Mouse (Mus musculus) NIH3T3 (cell line): ENCODE data around the gene Ppm1a.

ENCODE experiments used
- DNase-seq: peaks from one replicate; pipeline ENCODE4 v3.0.0-alpha.2; 2012; ENCODE audit warnings: low read depth

Ppm1a gene

DNA sequence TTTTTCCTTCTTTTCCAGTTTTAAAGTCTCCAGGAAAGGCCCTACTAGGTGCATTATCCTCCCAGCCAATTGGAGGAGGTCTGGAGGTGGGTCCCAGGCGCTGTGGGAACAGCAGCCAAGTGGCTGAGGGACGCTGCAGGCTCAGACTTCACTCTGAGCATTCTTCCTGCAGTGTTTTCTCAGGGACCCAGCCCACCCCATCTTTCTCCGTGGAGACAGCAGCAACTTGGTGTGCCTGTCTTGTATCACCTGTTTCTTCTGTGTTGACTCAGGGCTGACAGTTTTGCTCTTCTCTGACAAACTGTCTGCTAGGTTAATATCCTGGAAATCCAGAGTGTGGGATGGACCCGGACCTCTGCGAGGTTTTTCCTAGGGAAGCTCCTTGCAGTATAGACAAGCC lies 68.4 kb downstream of the Ppm1a start:
- DNase-seq, result no peak

DNA sequence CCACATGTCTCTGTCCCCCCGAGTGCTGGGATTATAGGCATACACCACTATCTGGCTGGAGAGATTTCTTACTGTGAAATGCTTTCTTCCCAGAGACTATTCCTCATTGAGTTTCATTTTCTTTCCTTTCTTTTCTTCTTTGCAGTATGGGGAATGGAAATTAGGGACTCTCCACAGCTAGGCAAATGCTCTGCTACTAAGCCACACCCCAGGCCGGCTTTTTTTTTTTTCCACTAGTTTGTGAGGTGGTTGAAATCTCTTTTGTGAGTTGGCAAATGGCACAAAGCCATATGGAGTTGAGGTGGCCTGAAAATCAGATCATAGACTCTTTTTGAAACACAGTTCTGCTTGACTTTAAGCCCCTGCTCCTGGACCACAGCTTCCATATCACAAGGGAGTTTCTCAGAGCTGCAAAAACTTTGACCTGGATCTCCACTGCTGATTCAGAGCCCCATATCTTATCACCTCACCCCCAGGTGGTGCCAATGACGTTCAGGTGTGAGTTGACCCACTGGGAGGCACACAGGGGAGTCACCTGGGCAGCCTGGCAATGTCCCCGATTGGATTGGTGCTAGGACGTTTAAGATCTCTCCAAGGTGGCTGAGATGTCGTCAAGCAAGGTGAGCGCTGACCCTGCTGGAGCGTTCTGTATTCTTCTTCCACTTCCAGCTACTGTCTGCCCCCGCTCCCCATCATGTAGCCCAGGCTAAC lies 71.7 kb downstream of the Ppm1a start:
- no peak for DNase-seq

GRCm38 (mm10) chr12:72829777-72830176 lies 72.5 kb downstream of the Ppm1a start:
- DNase-seq, result no peak

DNA sequence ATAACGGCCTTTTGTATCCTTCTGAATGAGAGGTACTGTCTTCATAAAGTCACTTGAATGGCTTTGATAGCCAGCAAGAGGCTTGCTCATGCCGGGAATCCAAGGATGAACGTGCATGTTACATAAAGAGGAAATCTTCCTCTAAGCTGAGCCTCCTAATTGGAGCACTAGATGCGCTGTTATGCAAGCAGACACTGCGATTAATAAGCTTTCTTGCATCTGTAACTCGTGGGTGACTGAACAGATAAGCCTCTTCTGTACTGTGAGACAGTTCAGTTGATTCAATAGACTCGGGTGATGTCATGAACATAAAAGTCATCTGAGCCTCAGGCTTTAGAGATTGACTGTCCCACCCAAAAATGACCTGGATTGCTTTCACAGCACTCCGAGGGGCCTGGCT lies 73.1 kb downstream of the Ppm1a start:
- DNase-seq, result no peak

GRCm38 (mm10) chr12:72831711-72832432 lies 74.6 kb downstream of the Ppm1a start:
- no peak for DNase-seq

GRCm38 (mm10) chr12:72834773-72835517 lies 77.7 kb downstream of the Ppm1a start:
- peak; percentile 47 for DNase-seq

- peak; percentile 15 for DNase-seq
These were observed 78.3 kb downstream of the Ppm1a start for GRCm38 (mm10) chr12:72835518-72836015.

- DNase-seq, result no peak
These were observed 80.0 kb downstream of the Ppm1a start for GRCm38 (mm10) chr12:72837302-72837701.

DNA sequence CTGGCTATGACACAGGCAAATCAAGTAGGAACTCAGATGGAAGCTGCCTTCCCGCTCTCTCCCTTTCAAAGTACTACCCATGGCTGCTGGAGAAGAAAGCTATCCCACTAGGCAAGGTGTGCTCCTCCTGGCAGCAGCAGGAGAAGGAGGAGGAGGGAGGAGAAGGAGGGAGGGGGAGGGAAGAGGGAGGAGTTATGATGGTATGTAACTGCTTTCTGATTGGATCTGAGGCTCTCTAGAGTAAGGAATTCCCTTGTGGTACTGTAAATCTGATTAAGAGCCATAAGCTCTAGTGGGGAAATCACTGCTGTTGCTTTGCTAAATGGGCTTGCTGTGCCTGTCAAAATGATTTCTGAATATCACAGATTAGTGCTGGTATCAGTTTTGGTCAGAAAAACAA lies 84.2 kb downstream of the Ppm1a start:
- DNase-seq, result no peak

DNA sequence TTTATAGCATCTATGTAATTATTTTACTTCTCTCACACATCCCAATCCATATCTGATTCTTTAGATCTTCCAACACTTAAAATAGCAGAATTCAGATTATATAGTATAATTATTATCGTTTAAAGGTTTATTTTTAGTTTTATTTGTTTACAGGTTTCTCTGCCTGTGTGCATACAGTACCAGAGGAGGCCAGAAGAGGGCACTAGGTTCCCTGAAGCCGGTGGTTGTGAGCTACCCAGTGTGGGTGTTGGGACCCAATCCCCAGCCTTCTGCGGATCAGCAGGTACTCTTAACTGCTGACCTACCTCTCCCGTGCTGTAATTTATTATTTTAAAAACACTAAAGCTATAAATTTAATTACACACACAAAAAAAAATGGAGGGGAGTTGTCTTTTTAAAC lies 85.9 kb downstream of the Ppm1a start:
- no peak for DNase-seq

GRCm38 (mm10) chr12:72843555-72843954 lies 86.3 kb downstream of the Ppm1a start:
- DNase-seq, result no peak

DNA sequence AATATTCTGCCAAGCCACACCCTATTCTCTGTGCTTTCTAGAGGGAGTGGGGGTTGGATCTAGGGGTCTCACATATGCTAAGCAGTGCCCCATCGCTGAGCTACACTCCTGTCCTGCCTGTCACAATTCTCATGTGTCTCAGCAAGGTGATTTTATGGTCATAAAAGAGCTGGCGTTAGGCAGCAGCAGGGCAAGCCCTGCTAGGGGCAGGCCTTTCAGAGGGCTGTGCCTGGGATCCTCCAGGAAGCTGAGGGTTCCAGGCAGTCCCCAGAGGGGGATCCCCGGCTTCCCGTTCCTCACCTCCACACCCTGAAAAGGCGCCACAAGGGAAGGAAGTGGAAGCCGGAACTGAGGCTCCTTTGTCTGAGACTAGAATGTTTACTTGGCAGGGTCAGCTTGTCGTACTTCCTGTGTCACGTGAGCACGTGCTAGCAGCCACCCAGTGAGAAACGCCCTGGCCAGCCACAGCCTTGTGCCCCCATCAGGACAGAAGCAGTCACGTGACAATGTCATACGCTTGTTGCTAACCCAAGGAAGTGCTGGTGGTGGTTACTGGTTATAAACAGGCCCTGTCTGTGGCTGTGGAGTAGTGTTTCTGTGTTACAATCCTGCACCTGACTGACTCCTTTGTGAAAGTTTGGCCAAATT lies 86.8 kb downstream of the Ppm1a start:
- DNase-seq, result peak; percentile 6

- no peak for DNase-seq
These were observed 88.7 kb downstream of the Ppm1a start for GRCm38 (mm10) chr12:72845946-72846345.

GRCm38 (mm10) chr12:72847725-72848124 lies 90.5 kb downstream of the Ppm1a start:
- DNase-seq, result peak; percentile 82
